Comparison of ENCODE assay signal across 14 mouse cellular contexts in genomic region chr2:106729951-106730564, GRCm38 (mm10). TPM values are rescaled to one million over a fixed set of nuclear protein-coding genes. Genes with fewer than 3 reads are reported as not detected.
A peak's percentile ranks its signal among the peaks of the same experiment; 100 is the strongest.
DNase-seq lines count a peak whose midpoint lies in the region; ATAC-seq and TF ChIP-seq lines count a peak whose summit lies in the region.
"Had no signal": no experiment of that assay in that cellular context is flagged by ENCODE, and none has a peak within 500 bp of the region (broad histone marks: within the 10 kb centered on the region; RNA-seq: fewer than 3 reads in every experiment).

No protein-coding gene starts in this region.

- H3K36me3 ChIP-seq in forebrain, embryonic 10.5 days (replicated peaks): peaks cover 18% of the 10 kb centered on the region
- peaks cover 4% of the 10 kb centered on the region for H3K36me3 ChIP-seq in forebrain, embryonic 16.5 days (ENCODE audit: control insufficient read depth, insufficient read depth)
- H3K36me3 ChIP-seq in kidney, adult 2 months (ENCODE audit: control insufficient read depth, insufficient read depth, low read length): no peaks in the 10 kb centered on the region
- H3K36me3 ChIP-seq in midbrain, embryonic 15.5 days (replicated peaks): 0 out of 2 replicates have a peak, but pooled peaks cover 2% of the 10 kb centered on the region
- peaks cover 8% of the 10 kb centered on the region; the same call in 1 of the 2 replicates for H3K36me3 ChIP-seq in midbrain, embryonic 13.5 days
- H3K36me3 ChIP-seq: kidney, embryonic 15.5 days had no signal

- no peak for ATAC-seq in forebrain, embryonic 16.5 days
- 0 out of 2 replicates have a peak, but pooled peaks have one; percentile 5 for ATAC-seq in midbrain, embryonic 15.5 days (replicated peaks)
- no peak for ATAC-seq in midbrain, embryonic 13.5 days
- ATAC-seq: midbrain, embryonic 16.5 days had no signal

- H3K4me1 ChIP-seq in forebrain, embryonic 10.5 days: peaks cover 51% of the 10 kb centered on the region
- H3K4me1 ChIP-seq in forebrain, embryonic 16.5 days (replicated peaks; ENCODE audit: control insufficient read depth, insufficient read depth, low read length): peaks cover 23% of the 10 kb centered on the region
- H3K4me1 ChIP-seq in kidney, adult 2 months (ENCODE audit: control insufficient read depth, insufficient read depth, low read length): no peaks in the 10 kb centered on the region
- H3K4me1 ChIP-seq in midbrain, embryonic 15.5 days: peaks cover 28% of the 10 kb centered on the region
- peaks cover 45% of the 10 kb centered on the region for H3K4me1 ChIP-seq in midbrain, embryonic 13.5 days (replicated peaks)
- H3K4me1 ChIP-seq in olfactory bulb, adult 2 months (ENCODE audit: control insufficient read depth, insufficient read depth, low read length): peaks cover 6% of the 10 kb centered on the region

- no peak overlapping the region for H3K9ac ChIP-seq in forebrain, embryonic 16.5 days (replicated peaks; ENCODE audit: low read depth, low read length)
- no peak overlapping the region for H3K9ac ChIP-seq in midbrain, embryonic 15.5 days
- H3K9ac ChIP-seq in midbrain, embryonic 13.5 days (replicated peaks): no peak overlapping the region
- H3K9ac ChIP-seq: kidney, embryonic 15.5 days had no signal

- no peak for DNase-seq in forebrain, embryonic 10.5 days (ENCODE audit: extremely low spot score, low spot score)
- DNase-seq in kidney, adult 2 months: peak; percentile 4
- DNase-seq in kidney, adult 11 months: no peak
- no peak for DNase-seq in right cerebral cortex, postnatal 36 days (ENCODE audit: low spot score in 2 of 2)
- DNase-seq: adrenal gland, postnatal 25 days; gastrocnemius, postnatal 36 days; right cerebral cortex, postnatal 25 days; thymus, adult 2 months had no signal

- H3K4me2 ChIP-seq in forebrain, embryonic 16.5 days (ENCODE audit: low read length): no peak overlapping the region
- H3K4me2 ChIP-seq in midbrain, embryonic 15.5 days: no peak overlapping the region
- no peak overlapping the region for H3K4me2 ChIP-seq in midbrain, embryonic 13.5 days (replicated peaks)
- H3K4me2 ChIP-seq: kidney, embryonic 15.5 days had no signal

- no peak overlapping the region for H3K4me3 ChIP-seq in forebrain, embryonic 10.5 days
- no peak overlapping the region for H3K4me3 ChIP-seq in forebrain, embryonic 16.5 days (replicated peaks; ENCODE audit: low read length)
- H3K4me3 ChIP-seq in kidney, adult 2 months (ENCODE audit: insufficient read depth, low read depth, low read length): no peak overlapping the region
- no peak overlapping the region for H3K4me3 ChIP-seq in midbrain, embryonic 15.5 days
- no peak overlapping the region for H3K4me3 ChIP-seq in midbrain, embryonic 13.5 days (replicated peaks)
- no peak overlapping the region for H3K4me3 ChIP-seq in olfactory bulb, adult 2 months (ENCODE audit: insufficient read depth, low read depth, low read length)
- H3K4me3 ChIP-seq: kidney, embryonic 15.5 days had no signal

- 0 out of 2 replicates have a peak overlapping the region, but pooled peaks have one; percentile 17 for H3K27ac ChIP-seq in forebrain, embryonic 10.5 days
- no peak overlapping the region for H3K27ac ChIP-seq in forebrain, embryonic 16.5 days (ENCODE audit: low read length)
- H3K27ac ChIP-seq in kidney, adult 2 months (ENCODE audit: insufficient read depth, low read depth, low read length): no peak overlapping the region
- H3K27ac ChIP-seq in midbrain, embryonic 15.5 days: no peak overlapping the region
- no peak overlapping the region for H3K27ac ChIP-seq in midbrain, embryonic 13.5 days
- H3K27ac ChIP-seq in olfactory bulb, adult 2 months (ENCODE audit: insufficient read depth, low read depth, low read length): peak overlapping the region; percentile 23; the same call in 1 of the 2 replicates
- H3K27ac ChIP-seq: kidney, embryonic 15.5 days had no signal

- TF ChIP-seq POLR2A in kidney, adult 2 months (IDR thresholded peaks at IDR 0.05; ENCODE audit: low read depth, low read length): no peak
- TF ChIP-seq POLR2A in olfactory bulb, adult 2 months (IDR thresholded peaks at IDR 0.05; ENCODE audit: insufficient read depth, low read depth, low read length): no peak

- no peaks in the 10 kb centered on the region for H3K27me3 ChIP-seq in forebrain, embryonic 10.5 days (ENCODE audit: poor library complexity, severe bottlenecking)
- no peaks in the 10 kb centered on the region for H3K27me3 ChIP-seq in forebrain, embryonic 16.5 days (replicated peaks; ENCODE audit: control insufficient read depth, insufficient read depth, low read length)
- no peaks in the 10 kb centered on the region for H3K27me3 ChIP-seq in kidney, adult 2 months (replicated peaks; ENCODE audit: control insufficient read depth, insufficient read depth, low read length)
- no peaks in the 10 kb centered on the region for H3K27me3 ChIP-seq in midbrain, embryonic 15.5 days (replicated peaks)
- no peaks in the 10 kb centered on the region for H3K27me3 ChIP-seq in midbrain, embryonic 13.5 days
- H3K27me3 ChIP-seq: kidney, embryonic 15.5 days had no signal

- WGBS in forebrain, embryonic 10.5 days: 77% methylated on average over 6 of the region's 6 CpGs
- WGBS in forebrain, embryonic 16.5 days: 33% methylated on average over 6 of the region's 6 CpGs
- 53% methylated on average over 6 of the region's 6 CpGs for WGBS in kidney, adult 2 months
- WGBS in midbrain, embryonic 15.5 days: 49% methylated on average over 6 of the region's 6 CpGs
- 66% methylated on average over 6 of the region's 6 CpGs for WGBS in midbrain, embryonic 13.5 days
- WGBS in olfactory bulb, adult 2 months: 64% methylated on average over 6 of the region's 6 CpGs

- H3K9me3 ChIP-seq in forebrain, embryonic 10.5 days: no peaks in the 10 kb centered on the region
- no peaks in the 10 kb centered on the region for H3K9me3 ChIP-seq in forebrain, embryonic 16.5 days (ENCODE audit: control insufficient read depth, low read length)
- H3K9me3 ChIP-seq in midbrain, embryonic 15.5 days: no peaks in the 10 kb centered on the region
- H3K9me3 ChIP-seq in midbrain, embryonic 13.5 days: no peaks in the 10 kb centered on the region
- H3K9me3 ChIP-seq: kidney, embryonic 15.5 days had no signal

- TF ChIP-seq CTCF in kidney, adult 2 months (conservative IDR thresholded peaks at IDR 0.05; ENCODE audit: insufficient read depth, insufficient read length, low read depth, low read length): no peak
- TF ChIP-seq CTCF in olfactory bulb, adult 2 months (IDR thresholded peaks at IDR 0.05; ENCODE audit: insufficient read depth, low read depth, low read length): no peak

RNA-seq across cellular contexts. Expression of gene Mpped2, which starts 37.0 kb away (rescaled TPM):
- polyA plus RNA-seq in forebrain, embryonic 10.5 days (2016; fragmentation: Nextera tagmentation; extraction: Ambion mirVana): 41.6 and 48.8 TPM in 2 replicates
- 187 and 199 TPM in 2 replicates for polyA plus RNA-seq in forebrain, embryonic 16.5 days (2015; fragmentation: Nextera tagmentation; extraction: Ambion mirVana)
- 3.4 and 4.1 TPM in 2 replicates for polyA plus RNA-seq in kidney, adult 2 months (2012; rRNA removed)
- polyA plus RNA-seq in midbrain, embryonic 15.5 days (2015; fragmentation: Nextera tagmentation; extraction: Ambion mirVana): 150 and 159 TPM in 2 replicates
- polyA plus RNA-seq in midbrain, embryonic 13.5 days (2015; fragmentation: Nextera tagmentation; extraction: Ambion mirVana): 126 and 157 TPM in 2 replicates
- not detected in 2 replicates for polyA plus RNA-seq in olfactory bulb, adult 2 months (2012; ENCODE audit: insufficient read depth, insufficient read length, low replicate concordance, missing spikeins)

Comparison
In these comparisons a context has a peak if more than half of its experiments do, and no peak if none do; other contexts are left out.
1. H3K27ac ChIP-seq: peak in forebrain, embryonic 10.5 days (single experiment) and olfactory bulb, adult 2 months (single experiment); none in forebrain, embryonic 16.5 days (single experiment), kidney, adult 2 months (single experiment), midbrain, embryonic 15.5 days (single experiment) and midbrain, embryonic 13.5 days (single experiment).